Mouse (Mus musculus): ENCODE results near the gene Ybx1.

Gene Ybx1

GRCm38 (mm10) chr4:119232410-119233255 lies 61.8 kb downstream of the Ybx1 start, which contains the start of the genes AU022252 and P3h1:
TSS of gene AU022252 (minus strand) at chr4:119232712.
TSS of gene P3h1 (plus strand) at chr4:119232915.
- DNase-seq: peak; percentile 99

Measured in cerebellum, adult 11 months (tissue).